Mouse (Mus musculus): ENCODE data around the gene Rims1.

DNA sequence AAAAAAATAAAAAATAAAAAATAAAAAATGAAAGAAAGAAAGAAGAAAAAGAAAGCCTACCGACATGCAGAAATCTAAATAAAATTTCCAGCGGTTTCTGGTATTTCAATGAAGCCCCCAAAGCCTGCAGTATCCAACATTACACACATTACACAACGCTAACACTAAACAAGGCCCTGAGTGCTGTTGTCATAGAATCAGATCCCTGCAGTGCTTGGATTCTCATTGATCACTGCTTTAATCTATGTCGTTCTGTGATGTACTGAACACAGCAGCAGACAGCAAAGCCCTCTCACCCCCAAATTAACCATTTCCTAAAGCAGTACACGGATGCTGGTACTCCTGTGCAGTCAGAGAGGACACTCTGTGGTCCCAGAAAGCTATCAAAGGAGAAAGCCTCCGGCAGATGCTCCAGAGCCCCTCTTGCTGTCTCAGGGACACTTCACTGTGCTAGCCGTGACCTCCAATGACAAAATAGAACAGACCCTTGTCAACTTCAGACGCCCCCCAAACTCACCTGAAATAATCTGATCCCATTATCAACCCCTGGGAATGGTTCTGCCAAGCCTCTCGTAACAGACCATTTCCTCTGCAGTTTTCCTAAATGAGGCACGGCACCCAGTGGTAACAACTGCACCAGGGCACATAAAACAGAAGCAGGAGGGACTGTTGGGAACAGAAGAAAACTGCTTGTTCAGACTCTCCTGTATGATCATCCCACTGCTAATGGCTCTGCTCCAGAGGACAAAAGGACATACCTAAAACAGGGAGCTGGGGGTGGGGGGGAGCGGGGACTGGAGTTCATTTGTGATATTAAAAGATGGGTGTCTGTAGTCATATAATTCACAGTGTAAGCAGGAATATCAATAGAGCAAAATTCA lies 296.8 kb downstream of the Rims1 start:
- TF ChIP-seq CTCF (IDR thresholded peaks at IDR 0.05; ENCODE audit: insufficient read depth, low read depth, low read length) (no peak), POLR2A (IDR thresholded peaks at IDR 0.05; ENCODE audit: insufficient read depth, low read depth, low read length) (no peak)

Data from olfactory bulb, adult 2 months (tissue).